Mouse (Mus musculus) adrenal gland, postnatal 4 days (tissue): Measurements from ENCODE around the gene Fn3krp. TPM values are rescaled to one million over a fixed set of nuclear protein-coding genes. Genes with fewer than 3 reads are reported as not detected.
A peak's percentile ranks its signal among the peaks of the same experiment; 100 is the strongest.

Experiments
- DNase-seq, 2 experiments: peaks; one replicate each; pipeline ENCODE4 v3.0.0; 2021 to 2022; ENCODE audit warnings: low spot score in 2 of 2, mixed read lengths in 2 of 2
- microRNA-seq: library from miRNA; unstranded; fragments of <30 nt; microRNA quantifications from one replicate; pipeline ENCODE4 v1.2.0, GENCODE M21; 2021
- total RNA-seq, 2 experiments: library from RNA; stranded (reverse); gene quantifications; 2 replicates each; pipeline ENCODE4 v1.2.3; 2021

Gene Fn3krp
- total RNA-seq, 2 experiments from 2014 or later: 14.8 to 16.1 TPM

- no peak for DNase-seq
These were observed 20.5 kb downstream of the Fn3krp start for GRCm38 (mm10) chr11:121441653-121442052.

DNA sequence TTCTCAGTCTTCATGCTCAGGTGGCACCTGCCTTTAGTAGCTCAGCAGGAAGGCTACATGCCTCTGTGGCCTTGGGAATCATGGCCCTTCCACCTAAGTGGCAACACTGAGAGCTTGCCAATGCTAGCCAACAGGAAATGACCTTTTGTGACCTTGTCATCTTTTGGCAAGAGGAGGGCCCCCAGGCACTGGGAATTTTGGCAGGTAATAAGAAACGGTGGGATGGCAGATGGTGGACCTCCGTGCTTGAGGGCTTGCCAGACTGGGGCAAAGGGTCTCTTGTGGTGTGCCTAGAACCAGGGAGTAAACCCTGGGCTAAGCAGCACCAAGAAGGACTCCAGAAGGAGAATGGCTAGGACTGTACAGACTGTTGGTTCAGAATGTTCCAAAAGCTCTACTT, 20.9 kb downstream of the Fn3krp start:
- DNase-seq: no peak

DNA sequence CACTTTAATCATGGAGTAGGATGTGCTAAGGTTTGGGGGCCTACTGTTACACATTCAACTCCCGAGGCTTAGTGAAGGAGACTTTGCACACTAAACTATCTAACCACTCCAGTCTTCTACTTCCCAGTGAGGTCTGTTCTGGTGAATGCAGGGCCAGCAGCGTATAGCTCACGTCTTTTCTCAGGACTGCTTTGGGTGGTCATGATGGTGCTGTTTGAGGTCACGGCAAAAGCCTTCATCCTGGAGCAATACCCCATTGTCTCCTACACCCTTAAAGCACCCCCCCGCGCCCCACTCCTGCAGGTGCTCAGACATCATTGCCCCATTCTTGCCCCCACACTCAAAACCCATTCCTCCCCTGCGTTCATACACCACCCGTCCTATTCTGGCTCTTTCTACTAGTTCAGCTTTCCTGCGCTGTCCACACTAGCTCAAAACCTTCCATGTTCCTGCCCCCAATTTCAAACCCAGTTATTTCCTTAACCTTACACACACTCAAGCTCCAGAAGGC, 30.1 kb downstream of the Fn3krp start:
- no peak for DNase-seq

DNA sequence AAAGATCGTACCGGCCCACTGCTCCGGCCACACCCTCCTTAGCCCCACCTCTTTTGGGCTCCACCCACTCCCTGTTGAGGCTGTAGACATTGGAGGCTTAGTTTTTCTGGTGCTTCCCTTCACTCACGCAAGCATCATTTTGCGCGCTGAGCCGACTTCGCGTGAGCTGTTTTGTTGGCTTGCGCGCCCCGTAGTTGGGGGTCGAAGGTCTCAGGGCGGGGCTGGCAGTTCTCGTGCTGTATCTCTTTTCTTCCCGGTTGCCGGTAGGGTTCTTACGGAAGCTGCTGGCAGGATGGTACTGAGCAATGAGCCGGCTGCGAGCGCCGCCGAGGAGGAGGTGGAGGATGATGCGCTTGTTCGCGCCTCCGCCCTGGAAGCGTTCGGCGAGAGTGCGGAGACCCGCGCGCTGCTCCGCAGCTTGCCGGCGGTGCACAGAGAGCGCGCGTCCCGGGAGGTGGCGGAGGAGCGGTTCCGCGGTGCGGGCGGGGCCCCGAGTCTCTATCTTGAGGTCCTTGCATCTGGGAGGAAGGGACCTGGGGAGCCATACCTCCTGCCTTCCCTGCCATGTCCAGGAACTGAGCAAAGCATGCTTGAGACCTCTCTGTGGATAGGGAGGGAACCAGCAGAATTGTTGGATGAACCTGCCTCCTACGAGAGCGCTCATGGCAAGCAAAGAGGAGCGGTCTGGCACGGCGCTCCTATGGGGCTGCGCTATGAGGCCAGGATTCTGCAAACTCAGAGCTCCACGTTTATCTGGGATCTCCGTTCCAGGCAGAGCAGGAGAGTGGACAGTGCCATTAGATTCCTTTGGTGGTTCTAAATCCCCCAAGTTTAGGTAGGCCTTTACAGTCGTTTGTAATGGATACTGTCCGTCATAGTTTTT, 30.8 kb downstream of the Fn3krp start, which contains the start of gene Tbcd:
Gene Tbcd, plus strand, starts transcription at position 197 of the 883 bp plus-strand sequence.
- peak; percentile 92 to 97 for DNase-seq

- DNase-seq: no peak
These were observed 36.7 kb downstream of the Fn3krp start for GRCm38 (mm10) chr11:121457874-121458273.

DNA sequence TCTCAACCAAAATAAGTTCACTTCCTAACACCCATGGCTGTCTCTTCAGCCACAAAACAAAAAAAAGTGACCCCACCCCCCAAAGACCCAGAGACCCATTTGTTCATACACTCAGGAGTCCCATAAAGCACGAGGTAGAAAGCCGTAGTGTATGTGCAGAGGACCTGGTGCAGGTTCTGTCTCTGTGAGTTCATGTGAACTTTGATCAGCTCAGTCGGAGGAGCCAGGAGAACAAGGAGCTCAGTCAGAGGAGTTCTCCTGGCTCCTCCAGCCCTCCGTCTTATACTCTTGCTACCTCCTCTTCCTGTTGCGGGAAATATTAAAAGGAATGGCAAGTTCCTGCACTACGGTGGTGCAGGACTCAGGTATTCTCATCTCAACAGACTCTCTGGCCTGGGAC, 46.2 kb downstream of the Fn3krp start:
- DNase-seq: no peak

GRCm38 (mm10) chr11:121474831-121475230, 53.6 kb downstream of the Fn3krp start:
- no peak for DNase-seq

DNA sequence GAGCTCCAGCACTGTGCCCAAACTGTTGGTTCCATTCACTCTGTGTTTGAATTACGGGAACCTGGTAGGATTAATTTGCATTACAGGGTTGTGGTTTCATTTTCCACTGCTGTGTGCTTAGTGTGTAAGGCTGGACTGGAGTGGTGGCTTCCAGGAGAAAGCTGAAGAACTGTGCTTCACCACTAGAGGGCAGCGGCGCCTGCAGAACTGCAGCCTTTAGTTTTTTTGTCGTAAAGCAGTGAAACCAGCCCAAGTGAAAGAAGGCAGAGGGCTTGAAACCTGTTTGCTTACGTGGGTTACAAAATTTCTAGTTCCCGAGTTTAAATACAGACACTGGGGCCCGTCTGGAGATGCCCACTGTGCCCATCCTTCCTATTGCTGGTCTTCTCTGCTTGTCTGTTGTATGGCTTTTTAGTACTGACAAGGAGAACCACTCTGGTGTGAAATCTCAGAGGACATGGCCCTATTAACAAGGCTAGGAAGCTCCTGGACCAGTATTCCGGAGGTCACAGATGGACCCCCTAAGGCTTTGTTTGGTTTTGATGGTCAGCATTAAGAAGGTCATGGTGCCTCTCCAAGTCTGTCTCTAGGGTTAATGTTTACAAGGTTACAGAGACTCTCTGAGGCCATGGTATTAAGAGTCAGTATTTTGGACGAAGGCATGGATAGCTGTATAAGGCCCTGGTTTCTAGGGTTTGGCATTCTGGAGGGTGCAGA, 54.7 kb downstream of the Fn3krp start:
- peak; percentile 52 to 69 for DNase-seq

- DNase-seq: no peak
These were observed 58.4 kb downstream of the Fn3krp start for GRCm38 (mm10) chr11:121479476-121480203.

Small RNA genes within 50 kb of the gene (microRNA-seq; reads per million reads assigned to microRNA genes)
- gene Mir7236: not detected

Other genes with a start within 250 kb of the Fn3krp start
- gene Hexdc, start 217.0 kb upstream of the Fn3krp start, total RNA-seq: 10 to 100 TPM; 21.9 to 22.5 TPM
- 10 to 100 TPM; 23.6 to 26.0 TPM for gene Ogfod3, start 216.7 kb upstream of the Fn3krp start, total RNA-seq
- 10 to 100 TPM; 27.6 to 28.3 TPM for gene Cybc1, start 192.1 kb upstream of the Fn3krp start, total RNA-seq
- gene Narf, start 184.1 kb upstream of the Fn3krp start, total RNA-seq: 10 to 100 TPM; 28.4 to 36.2 TPM
- 10 to 100 TPM; 32.7 to 36.7 TPM for gene Foxk2, start 161.4 kb upstream of the Fn3krp start, total RNA-seq
- 10 to 100 TPM; 65.1 to 71.0 TPM for gene Wdr45b, start 67.0 kb upstream of the Fn3krp start, total RNA-seq
- 1 to 10 TPM; 5.5 to 7.7 TPM for gene Rab40b, start 33.1 kb upstream of the Fn3krp start, total RNA-seq
- gene Fn3k, start 13.5 kb downstream of the Fn3krp start, total RNA-seq: 1 to 10 TPM; 5.3 to 5.4 TPM
- 10 to 100 TPM; 45.0 to 46.3 TPM for gene Tbcd, start 30.5 kb downstream of the Fn3krp start, total RNA-seq
- 1 to 10 TPM in 1 of 2 experiments, under 1 TPM in 1; 0.70 to 1.0 TPM for gene Zfp750, start 97.9 kb downstream of the Fn3krp start, total RNA-seq